Mouse (Mus musculus) bone marrow, adult 2 months (tissue): ENCODE results near the gene Tmem132c. TPM values are rescaled to one million over a fixed set of nuclear protein-coding genes. Genes with fewer than 3 reads are reported as not detected.

Experiments used
- H3K27ac ChIP-seq: fragments of 200-500 bp; 2 replicates; pipeline ENCODE4 v1.5.1; 2012; ENCODE audit warnings: low read depth, mild to moderate bottlenecking, control low read depth, inconsistent platforms, low read length; ENCODE audit not compliant: control insufficient read depth, poor library complexity, insufficient read depth
- H3K4me1 ChIP-seq: fragments of 200-500 bp; 2 replicates; pipeline ENCODE4 v1.6.1; 2011; ENCODE audit warnings: low read length; ENCODE audit not compliant: control insufficient read depth, insufficient read depth
- H3K4me3 ChIP-seq: fragments of 200-500 bp; replicated peaks from 2 replicates; pipeline ENCODE3; 2011; ENCODE audit warnings: mild to moderate bottlenecking, low read depth, low read length, control low read depth; ENCODE audit not compliant: control insufficient read depth
- CTCF ChIP-seq: fragments of 200-500 bp; IDR thresholded peaks from 2 replicates; pipeline ENCODE4 v1.5.1; 2011; ENCODE audit warnings: low read length, control low read depth; ENCODE audit not compliant: control insufficient read depth, insufficient read depth
- POLR2A ChIP-seq: fragments of 200-500 bp; IDR thresholded peaks from 2 replicates; pipeline ENCODE4 v1.6.1; 2011; ENCODE audit warnings: low read depth, mild to moderate bottlenecking, control low read depth, low read length, borderline replicate concordance; ENCODE audit not compliant: control insufficient read depth
- WGBS: fragments of 180-500 bp; shearing (Covaris S2); methylation state at CpG from one replicate; pipeline ENCODE4 v1.1.7; 2018; 5-methylcytosine and 5-hydroxymethylcytosine counted together
- polyA plus RNA-seq: library from polyadenylated mRNA; stranded (reverse); fragments of >200 nt; gene quantifications from 2 replicates; pipeline ENCODE4 v1.2.4, GENCODE M21; 2011; ENCODE audit warnings: low replicate concordance; ENCODE audit not compliant: missing spikeins, insufficient read depth, insufficient read length

Gene Tmem132c
- polyA plus RNA-seq, 1 experiment, result not detected

DNA sequence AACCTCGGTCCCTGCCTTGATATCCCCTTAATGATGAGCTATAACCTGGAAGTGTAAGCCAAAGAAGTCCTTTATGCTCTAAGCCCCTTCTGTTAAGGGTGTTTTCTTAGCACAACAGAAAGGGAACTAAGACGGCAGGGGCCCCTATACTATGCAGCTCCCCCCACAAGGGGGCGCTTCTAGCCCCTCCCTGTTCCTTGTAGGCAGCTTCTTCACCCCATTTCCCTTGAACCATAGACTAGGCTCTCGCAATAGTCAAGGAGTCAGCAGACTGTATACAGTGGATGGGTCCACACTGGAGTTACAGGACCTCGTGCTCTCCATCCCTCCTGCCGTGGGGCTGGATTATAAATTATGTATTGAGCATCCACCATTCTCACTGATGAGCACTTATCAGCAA is 264.1 kb downstream of the Tmem132c start:
- Histone ChIP-seq H3K4me3 (no peak overlapping the region), H3K4me1 (no peaks in the 10 kb centered on the region), H3K27ac (no peak overlapping the region)
- 52% methylated on average over 6 of the region's 6 CpGs for WGBS
- TF ChIP-seq POLR2A (no peak), CTCF (peak; percentile 21; the same call in 1 of the 2 replicates)

DNA sequence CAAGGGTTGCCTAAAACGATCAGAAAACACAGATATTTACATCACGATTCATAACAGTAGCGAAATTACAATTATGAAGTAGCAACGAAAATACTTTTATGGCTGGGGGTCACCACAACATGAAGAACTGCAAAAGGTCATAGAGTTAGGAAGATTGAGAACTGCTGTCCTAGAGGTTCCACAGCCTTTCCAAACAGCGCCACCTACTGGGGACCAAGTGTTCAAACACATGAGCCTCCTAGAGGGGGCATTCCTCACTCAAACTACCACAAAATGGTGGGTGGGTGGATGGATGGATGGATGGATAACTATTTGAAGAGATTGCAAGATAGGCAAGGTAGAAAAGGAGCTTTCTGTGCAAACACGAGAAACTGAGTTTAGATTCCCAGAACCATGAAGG is 270.0 kb downstream of the Tmem132c start:
- WGBS, result 71% methylated on average over 6 of the region's 6 CpGs

DNA sequence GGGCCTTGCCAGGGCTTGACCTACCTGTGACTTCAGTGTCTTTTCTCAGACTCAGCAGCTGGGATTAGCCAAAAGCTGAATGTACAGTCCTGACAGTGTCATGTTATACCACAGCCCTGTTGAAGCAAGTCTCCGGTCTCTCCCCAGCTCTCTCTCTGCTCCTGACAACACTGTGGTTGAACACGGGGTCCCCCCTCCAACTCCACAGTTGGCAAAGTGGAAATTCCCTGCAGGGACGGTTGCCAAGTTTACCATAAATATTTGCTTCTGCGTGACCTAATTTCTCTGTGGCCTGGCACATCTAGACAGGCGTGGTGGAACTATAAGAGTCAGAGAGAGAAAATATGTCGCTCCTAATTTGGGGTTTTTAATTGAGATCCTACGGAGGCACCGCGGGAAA is 274.4 kb downstream of the Tmem132c start:
- 80% methylated on average over 9 of the region's 9 CpGs for WGBS
- no peaks in the 10 kb centered on the region for H3K4me1 ChIP-seq
- H3K27ac ChIP-seq, result no peak overlapping the region
- H3K4me3 ChIP-seq, result no peak overlapping the region
- TF ChIP-seq POLR2A (no peak), CTCF (no peak)

More for the DNA sequence above, 270.0 kb downstream of the Tmem132c start:
- H3K4me3 ChIP-seq, result no peak overlapping the region
- H3K27ac ChIP-seq, result no peak overlapping the region
- no peaks in the 10 kb centered on the region for H3K4me1 ChIP-seq
- TF ChIP-seq POLR2A, result no peak
- peak; percentile 27; the same call in 1 of the 2 replicates for TF ChIP-seq CTCF

DNA sequence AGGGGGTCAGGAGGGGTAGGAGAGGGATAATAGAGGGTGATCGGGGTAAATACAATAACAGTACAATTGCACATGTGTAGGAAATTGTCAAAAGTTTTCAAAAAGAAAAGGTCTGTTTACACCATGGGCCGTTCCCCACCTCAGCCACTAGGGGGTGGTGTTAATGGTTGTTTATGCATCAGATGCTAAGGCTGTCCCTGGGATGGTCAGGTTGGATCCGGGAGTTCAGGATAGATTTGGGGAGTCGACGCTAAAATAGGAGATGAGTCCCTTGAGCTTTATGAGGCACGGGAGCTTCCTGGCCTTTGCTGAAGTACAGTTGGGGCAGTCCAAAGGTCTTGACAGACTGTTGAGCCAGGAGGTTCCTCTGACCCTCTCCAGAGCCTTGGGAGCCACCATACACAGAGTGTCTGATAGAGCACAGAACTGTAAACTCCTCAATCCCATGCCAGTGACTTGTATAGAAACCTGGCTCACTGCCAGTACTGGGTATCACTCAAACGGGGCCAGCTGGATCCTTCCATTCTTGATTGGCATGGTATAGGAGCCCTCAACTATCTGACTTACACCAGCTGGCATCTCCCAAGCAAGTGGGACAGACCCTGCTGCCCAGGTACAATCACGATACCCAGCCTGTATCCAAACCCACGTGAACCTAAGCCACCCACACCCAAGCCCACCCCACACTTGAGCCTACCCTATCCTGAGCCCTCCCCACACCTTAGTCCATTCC is 281.3 kb downstream of the Tmem132c start:
- 53% methylated on average over 9 of the region's 9 CpGs for WGBS
- TF ChIP-seq POLR2A (no peak), CTCF (peak; percentile 37; the same call in 1 of the 2 replicates)

DNA sequence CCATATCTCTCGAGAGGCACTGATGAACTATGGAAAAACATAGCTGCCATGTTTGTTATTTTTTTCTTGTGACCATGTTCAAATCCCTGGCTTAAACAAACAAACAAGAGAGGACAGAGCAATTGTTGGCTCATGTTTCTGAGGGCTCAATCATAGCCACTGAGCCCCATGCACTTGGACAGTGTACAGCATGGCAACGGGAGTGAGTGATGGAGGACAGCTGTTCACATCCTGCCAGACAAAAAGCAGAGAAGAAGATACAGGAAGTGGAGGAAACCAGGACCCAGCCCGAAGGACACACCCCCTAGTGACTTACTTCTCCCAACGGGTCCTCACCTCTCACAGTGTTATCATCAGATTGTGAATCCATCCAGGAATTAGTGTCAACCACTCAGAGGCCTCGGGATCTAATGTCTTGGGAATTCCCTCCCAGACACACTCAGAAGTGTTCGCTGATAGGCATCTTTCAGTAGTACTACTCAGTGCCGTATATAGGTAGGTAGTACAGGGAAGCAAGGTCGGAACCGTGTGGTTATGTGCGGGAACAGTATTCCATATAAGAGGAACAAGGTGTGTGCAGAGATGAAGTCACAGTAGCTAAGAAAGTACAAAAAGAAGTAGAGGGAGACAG is 285.9 kb downstream of the Tmem132c start:
- WGBS, result 70% methylated on average over 10 of the region's 10 CpGs
- H3K4me1 ChIP-seq, result no peaks in the 10 kb centered on the region
- H3K27ac ChIP-seq, result no peak overlapping the region
- no peak overlapping the region for H3K4me3 ChIP-seq
- no peak for TF ChIP-seq CTCF
- TF ChIP-seq POLR2A, result no peak

More for the DNA sequence above, 281.3 kb downstream of the Tmem132c start:
- Histone ChIP-seq H3K4me1 (no peaks in the 10 kb centered on the region), H3K4me3 (no peak overlapping the region), H3K27ac (no peak overlapping the region)

DNA sequence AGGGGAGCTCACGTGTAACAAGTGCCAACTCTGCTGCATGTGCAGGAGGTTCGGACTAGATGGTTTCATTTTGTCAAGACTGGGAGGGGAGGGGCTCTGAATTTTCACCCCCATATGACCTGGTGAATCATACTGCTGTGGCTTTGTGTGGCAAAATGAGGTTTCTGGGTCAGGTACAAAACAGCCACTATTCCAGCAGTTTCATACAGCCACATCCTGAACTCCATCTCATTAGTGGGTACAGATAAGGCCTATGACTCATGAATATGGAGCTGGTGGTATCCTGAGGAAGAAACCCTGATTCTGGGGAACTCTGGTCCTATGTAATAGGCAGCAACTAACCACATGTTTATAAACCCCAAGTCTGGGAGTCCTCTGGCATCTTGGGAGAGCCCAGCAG is 295.9 kb downstream of the Tmem132c start:
- no peak for TF ChIP-seq POLR2A
- no peak for TF ChIP-seq CTCF
- H3K4me1 ChIP-seq, result no peaks in the 10 kb centered on the region
- H3K27ac ChIP-seq, result no peak overlapping the region
- H3K4me3 ChIP-seq, result no peak overlapping the region
- 64% methylated on average over 2 of the region's 2 CpGs for WGBS

DNA sequence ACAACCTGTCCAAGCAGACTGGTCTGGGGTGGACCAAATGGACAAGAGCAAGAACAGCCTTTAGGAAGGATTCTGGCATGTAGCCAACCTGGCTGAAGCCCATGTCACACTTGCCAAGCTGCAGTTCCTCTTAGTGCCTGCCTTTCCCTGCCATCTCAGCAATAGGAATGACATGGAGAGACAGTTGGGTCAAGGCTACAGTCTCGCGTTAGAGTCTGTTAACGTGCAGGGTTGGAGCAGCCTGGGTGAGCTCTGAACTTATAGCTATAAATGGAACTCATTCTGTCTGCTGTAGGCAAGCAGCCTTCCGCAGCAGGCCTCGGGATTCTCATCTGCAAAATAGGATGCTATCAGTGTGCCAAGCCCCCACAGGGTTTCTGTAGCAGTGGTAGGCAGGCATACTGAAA is 305.0 kb downstream of the Tmem132c start:
- Histone ChIP-seq H3K4me3 (no peak overlapping the region), H3K4me1 (no peaks in the 10 kb centered on the region), H3K27ac (no peak overlapping the region)
- WGBS, result 82% methylated on average over 5 of the region's 5 CpGs
- no peak for TF ChIP-seq POLR2A
- no peak for TF ChIP-seq CTCF

DNA sequence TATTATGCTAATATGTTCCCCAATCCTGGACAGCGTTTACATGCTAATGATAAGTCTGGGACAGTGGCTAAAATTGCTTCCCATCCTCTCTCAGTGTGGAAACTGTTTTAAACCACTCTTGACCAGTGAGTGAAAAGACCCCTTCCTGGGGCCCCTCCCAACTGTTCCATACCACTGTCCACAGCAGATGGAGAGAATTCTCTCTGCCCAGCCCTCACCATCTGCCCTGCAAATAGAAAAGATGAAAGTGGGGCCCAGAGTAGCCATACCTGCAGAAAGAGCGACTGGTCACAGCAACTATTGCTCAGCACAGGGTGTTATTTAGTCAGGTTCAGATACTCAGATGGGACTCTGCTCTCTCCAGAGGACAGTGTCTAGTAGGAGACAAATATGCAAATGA is 306.5 kb downstream of the Tmem132c start:
- H3K27ac ChIP-seq, result no peak overlapping the region
- WGBS, result 69% methylated on average over 2 of the region's 2 CpGs
- no peaks in the 10 kb centered on the region for H3K4me1 ChIP-seq
- no peak overlapping the region for H3K4me3 ChIP-seq
- TF ChIP-seq POLR2A, result no peak
- no peak for TF ChIP-seq CTCF

DNA sequence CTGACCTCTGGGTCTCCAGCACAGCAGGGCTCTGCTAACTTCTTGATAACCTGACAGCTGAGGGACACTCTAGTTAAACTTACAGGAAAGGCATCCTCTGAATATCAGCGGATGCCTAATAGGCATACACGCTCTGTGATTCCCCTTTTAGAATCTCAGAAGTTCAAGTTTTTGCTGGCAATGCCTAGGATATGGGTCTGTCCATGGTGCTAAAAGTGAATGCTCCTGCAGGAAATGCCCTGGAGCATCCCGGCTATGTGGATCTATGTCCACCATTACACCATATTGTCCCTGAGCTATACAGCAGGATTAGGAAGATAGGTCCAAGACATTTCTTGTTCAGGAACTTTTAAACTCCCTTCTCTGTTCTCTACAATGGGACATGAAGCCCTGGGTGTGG is 319.5 kb downstream of the Tmem132c start:
- TF ChIP-seq POLR2A (no peak), CTCF (no peak)
- WGBS, result 82% methylated on average over 3 of the region's 3 CpGs
- Histone ChIP-seq H3K4me1 (no peaks in the 10 kb centered on the region), H3K27ac (no peak overlapping the region), H3K4me3 (no peak overlapping the region)
